Mouse (Mus musculus): ENCODE data around the gene Hdac8.

DNA sequence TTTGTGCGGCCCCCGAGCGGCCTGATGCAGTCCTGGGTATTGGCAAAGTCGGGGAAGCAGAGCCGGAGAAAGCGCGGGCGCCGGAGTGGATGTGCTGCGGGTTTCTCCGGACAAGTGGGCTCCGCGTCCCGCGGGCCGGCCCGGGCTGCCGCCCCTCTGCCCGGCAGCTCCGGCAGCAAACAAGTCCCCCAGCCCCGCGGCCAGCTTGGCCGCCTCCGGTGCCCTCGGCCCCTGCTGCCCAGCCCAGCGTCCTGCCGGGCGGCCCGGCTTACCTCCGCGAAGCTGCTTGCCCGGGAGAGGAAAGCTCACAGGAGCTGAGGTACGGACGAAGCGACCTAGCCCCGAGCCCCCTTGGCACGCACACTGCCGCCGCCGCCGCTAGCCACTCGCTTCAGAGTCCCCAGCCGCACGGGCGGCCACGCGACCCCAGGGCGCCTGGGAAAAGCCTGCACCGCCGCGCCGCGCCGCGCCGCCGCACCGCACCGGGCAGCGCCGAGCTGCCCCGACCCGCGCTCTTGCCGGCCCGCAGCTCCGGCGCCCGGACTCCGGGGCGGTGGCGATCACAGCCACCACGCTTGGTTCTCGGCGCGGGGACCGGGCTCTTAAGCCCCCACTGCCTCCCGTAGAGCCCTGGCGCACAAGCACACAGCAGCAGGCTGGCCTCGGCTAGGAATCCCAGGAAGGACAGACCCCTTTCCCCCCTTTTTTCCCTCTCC lies 253.8 kb downstream of the Hdac8 start:
- no peak for TF ChIP-seq CTCF (IDR thresholded peaks at IDR 0.05; ENCODE audit: low read depth, low read length)
- no peak for TF ChIP-seq POLR2A (IDR thresholded peaks at IDR 0.05; ENCODE audit: insufficient read depth, low read length)
- no peak for TF ChIP-seq EP300 (IDR thresholded peaks at IDR 0.05; ENCODE audit: insufficient read depth, low read depth, low read length)
